Mouse (Mus musculus) limb, embryonic 10.5 days (tissue): ENCODE results near the gene Madcam1. TPM values are rescaled to one million over a fixed set of nuclear protein-coding genes. Genes with fewer than 3 reads are reported as not detected.

Source experiments
- DNase-seq: peaks from one replicate; pipeline ENCODE4 v3.0.0-alpha.2; 2017; ENCODE audit warnings: low spot score
- H3K27ac ChIP-seq: fragments of 300-500 bp; sonication (generic); 2 replicates; pipeline ENCODE4 v1.5.1; 2016; ENCODE audit warnings: mild to moderate bottlenecking
- H3K27me3 ChIP-seq: fragments of 300-500 bp; sonication (generic); 2 replicates; pipeline ENCODE4 v1.6.1; 2016; ENCODE audit warnings: low read depth, mild to moderate bottlenecking; ENCODE audit not compliant: poor library complexity, severe bottlenecking
- H3K36me3 ChIP-seq: fragments of 300-500 bp; sonication (generic); 2 replicates; pipeline ENCODE4 v1.6.1; 2016; ENCODE audit warnings: mild to moderate bottlenecking, moderate library complexity
- H3K4me1 ChIP-seq: fragments of 300-500 bp; sonication (generic); 2 replicates; pipeline ENCODE4 v1.6.1; 2016
- H3K4me3 ChIP-seq: fragments of 300-500 bp; sonication (generic); 2 replicates; pipeline ENCODE4 v1.5.1; 2016; ENCODE audit warnings: mild to moderate bottlenecking, moderate library complexity
- H3K9me3 ChIP-seq: fragments of 300-500 bp; sonication (generic); replicated peaks from 2 replicates; pipeline ENCODE4 v1.6.1; 2016; ENCODE audit warnings: mild to moderate bottlenecking
- whole genome bisulfite sequencing: fragments of 180-500 bp; shearing (Covaris S2); methylation state at CpG from one replicate; pipeline ENCODE4 v1.1.7; 2016; 5-methylcytosine and 5-hydroxymethylcytosine counted together
- polyA plus RNA-seq: library from polyadenylated mRNA; unstranded; fragments of >200 nt; fragmentation: Nextera tagmentation; extraction: Ambion mirVana; gene quantifications from 2 replicates; pipeline ENCODE4 v1.2.1, GENCODE M21; 2016

Madcam1 gene
- polyA plus RNA-seq, 1 experiment from 2014 or later: 6.4 TPM

DNA sequence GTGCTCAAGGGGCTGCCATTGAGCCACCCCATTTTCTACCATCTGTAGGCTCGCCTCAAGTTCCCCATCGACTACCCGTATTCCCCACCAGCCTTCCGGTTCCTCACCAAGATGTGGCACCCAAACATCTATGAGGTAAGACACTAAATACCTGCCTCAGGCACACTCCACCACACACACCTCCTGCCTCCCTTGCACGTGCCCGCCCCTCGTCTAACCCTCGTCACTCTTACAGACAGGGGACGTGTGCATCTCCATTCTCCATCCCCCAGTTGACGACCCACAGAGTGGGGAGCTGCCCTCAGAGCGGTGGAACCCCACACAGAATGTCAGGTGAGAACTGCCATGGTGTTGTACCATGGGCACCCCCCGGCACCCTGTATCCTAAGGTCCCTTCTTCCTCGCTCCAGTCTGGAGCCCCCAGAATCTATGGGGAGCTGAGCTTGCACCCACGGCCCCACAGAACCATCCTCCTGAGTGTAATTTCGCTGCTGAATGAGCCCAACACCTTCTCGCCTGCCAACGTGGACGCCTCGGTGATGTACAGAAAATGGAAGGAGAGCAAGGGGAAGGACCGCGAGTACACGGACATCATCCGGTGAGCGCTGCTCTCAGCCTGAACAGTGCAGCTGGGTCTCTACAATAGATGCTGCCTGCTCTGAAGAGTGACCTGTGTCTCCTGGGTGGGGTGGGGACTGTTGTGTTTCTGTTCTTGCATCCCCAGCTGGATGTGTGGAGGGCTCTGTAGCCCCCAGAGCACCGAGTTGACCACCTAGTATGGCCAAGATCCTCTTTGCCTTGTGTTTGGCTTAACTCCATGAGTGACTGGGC is 20.6 kb downstream of the Madcam1 start:
- H3K27ac ChIP-seq: no peak overlapping the region

DNA sequence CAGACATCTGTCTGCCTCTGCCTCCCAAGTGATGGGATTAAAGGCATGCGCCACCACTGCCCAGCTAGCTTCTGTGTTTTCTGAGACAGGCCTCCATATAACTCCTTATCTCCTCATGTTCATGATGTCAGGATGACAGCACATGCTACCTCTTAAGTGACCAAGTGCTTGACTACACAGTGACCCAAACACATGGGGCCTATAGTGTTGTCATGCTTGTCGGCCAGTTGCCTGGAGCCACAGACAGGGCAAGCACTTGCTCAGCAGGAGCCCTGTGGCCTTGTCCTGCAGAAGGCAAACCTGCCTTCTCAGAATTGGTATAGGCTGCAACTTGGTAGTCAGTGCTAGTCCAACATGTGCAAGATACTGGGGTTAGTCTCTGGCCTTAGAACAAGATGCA is 21.9 kb downstream of the Madcam1 start:
- no peak overlapping the region for H3K27ac ChIP-seq
- no peaks in the 10 kb centered on the region for H3K27me3 ChIP-seq
- H3K4me1 ChIP-seq: peaks cover 18% of the 10 kb centered on the region
- 90% methylated on average over 2 of the region's 2 CpGs for WGBS
- H3K4me3 ChIP-seq: no peak overlapping the region
- no peak for DNase-seq
- H3K9me3 ChIP-seq: no peaks in the 10 kb centered on the region
- H3K36me3 ChIP-seq: peaks cover 64% of the 10 kb centered on the region

More for the DNA sequence above, 20.6 kb downstream of the Madcam1 start:
- WGBS: 96% methylated on average over 25 of the region's 25 CpGs
- Histone ChIP-seq H3K4me3 (no peak overlapping the region), H3K36me3 (peaks cover 63% of the 10 kb centered on the region), H3K9me3 (no peaks in the 10 kb centered on the region), H3K4me1 (peaks cover 25% of the 10 kb centered on the region), H3K27me3 (no peaks in the 10 kb centered on the region)
- no peak for DNase-seq

DNA sequence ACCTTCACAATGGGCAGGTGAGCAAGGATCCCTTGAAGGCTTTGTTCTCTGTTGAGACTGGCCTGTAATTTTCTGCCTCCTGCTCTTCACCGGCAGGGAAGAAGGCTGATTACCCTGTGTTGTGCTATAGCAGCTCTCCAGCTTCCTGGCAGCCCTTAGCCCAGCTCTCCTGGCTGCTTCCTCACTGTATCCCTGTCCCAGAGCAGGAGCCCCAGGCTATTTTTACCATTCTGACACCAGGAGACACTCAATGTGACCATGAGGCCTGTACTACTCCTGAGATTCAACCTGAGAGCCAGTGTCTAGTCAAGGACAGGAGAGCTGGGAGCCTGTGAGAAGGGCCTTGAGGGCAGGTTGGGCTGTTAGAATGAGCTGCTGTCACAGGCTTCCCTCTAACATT is 22.3 kb downstream of the Madcam1 start:
- no peaks in the 10 kb centered on the region for H3K27me3 ChIP-seq
- no peak overlapping the region for H3K4me3 ChIP-seq
- H3K36me3 ChIP-seq: peaks cover 64% of the 10 kb centered on the region
- no peaks in the 10 kb centered on the region for H3K9me3 ChIP-seq
- peaks cover 17% of the 10 kb centered on the region for H3K4me1 ChIP-seq
- no peak overlapping the region for H3K27ac ChIP-seq
- DNase-seq: no peak
- WGBS: 89% methylated on average over 1 of the region's 1 CpGs

DNA sequence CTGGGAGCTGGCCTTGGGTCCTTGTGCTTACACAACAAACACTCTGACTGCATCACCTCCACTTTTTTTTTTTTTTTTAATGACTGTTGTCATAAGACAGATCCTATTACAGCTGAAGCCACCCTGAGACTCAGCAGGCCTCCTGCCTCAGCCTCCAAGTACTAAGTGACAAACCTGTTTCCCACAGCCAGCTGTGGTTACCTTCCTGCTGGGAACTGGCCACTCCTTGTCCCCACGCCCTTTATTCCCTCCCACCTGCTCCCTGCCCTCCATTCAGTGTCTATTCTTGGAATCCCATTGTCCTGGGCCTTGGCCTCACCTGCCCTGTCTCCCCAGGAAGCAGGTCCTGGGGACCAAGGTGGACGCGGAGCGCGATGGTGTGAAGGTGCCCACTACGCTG is 23.2 kb downstream of the Madcam1 start:
- H3K36me3 ChIP-seq: peaks cover 66% of the 10 kb centered on the region
- H3K4me1 ChIP-seq: peaks cover 17% of the 10 kb centered on the region
- H3K27ac ChIP-seq: no peak overlapping the region
- H3K4me3 ChIP-seq: no peak overlapping the region
- H3K27me3 ChIP-seq: no peaks in the 10 kb centered on the region
- H3K9me3 ChIP-seq: no peaks in the 10 kb centered on the region
- 91% methylated on average over 6 of the region's 6 CpGs for WGBS
- no peak for DNase-seq

DNA sequence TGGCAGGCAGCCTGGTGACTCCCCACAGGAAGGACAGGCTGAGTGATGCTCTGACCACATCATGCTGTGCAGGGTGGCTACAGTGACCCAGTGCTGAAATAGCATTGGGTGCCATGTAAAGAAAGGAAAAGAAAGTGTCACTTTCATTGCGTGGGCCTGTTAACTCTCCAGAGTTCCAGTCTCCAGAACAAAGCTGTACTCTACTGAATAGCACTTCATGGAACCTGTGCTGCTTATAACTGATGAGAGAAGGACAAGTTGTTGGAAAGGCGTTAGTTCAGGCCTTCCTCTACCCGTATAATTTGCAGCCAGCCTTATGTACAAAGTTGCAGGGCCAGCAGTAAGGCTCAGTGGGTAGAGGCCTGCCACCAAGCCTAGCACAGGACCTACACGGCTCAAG is 24.4 kb downstream of the Madcam1 start, which contains the start of gene Gzmm:
Gzmm (plus strand) TSS at position 301 of the 400 bp plus-strand sequence.
- no peak for DNase-seq

DNA sequence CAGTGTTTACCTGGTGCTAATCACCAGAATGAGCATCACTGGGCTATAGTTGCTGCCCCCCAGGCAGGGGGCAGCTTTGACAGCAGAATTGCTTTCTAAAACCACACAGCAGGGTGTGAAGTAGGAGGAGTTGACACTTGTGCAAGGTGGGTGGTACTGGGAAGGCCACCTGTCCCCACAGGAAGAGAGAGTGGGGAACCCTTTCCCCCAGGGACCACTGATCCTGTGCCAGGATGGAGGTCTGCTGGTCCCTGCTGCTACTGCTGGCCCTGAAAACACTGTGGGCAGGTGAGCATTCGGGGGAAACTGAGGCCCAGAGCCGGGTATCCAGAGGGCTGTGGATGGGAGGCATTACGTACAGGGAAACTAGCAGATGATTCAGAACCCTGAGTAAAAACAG is 24.8 kb downstream of the Madcam1 start:
- peaks cover 61% of the 10 kb centered on the region for H3K36me3 ChIP-seq
- peaks cover 2% of the 10 kb centered on the region for H3K4me1 ChIP-seq
- H3K9me3 ChIP-seq: no peaks in the 10 kb centered on the region
- no peaks in the 10 kb centered on the region for H3K27me3 ChIP-seq
- DNase-seq: no peak
- 90% methylated on average over 3 of the region's 3 CpGs for WGBS
- H3K27ac ChIP-seq: no peak overlapping the region
- H3K4me3 ChIP-seq: no peak overlapping the region

More for the DNA sequence above, 24.4 kb downstream of the Madcam1 start, which contains the start of gene Gzmm:
- 77% methylated on average over 4 of the region's 4 CpGs for WGBS
- H3K4me1 ChIP-seq: peaks cover 7% of the 10 kb centered on the region
- peaks cover 66% of the 10 kb centered on the region for H3K36me3 ChIP-seq
- no peak within 1 kb of the TSS for H3K4me3 ChIP-seq
- H3K27ac ChIP-seq: no peak within 1 kb of the TSS
- no peaks in the 10 kb centered on the region for H3K27me3 ChIP-seq
- H3K9me3 ChIP-seq: no peaks in the 10 kb centered on the region

DNA sequence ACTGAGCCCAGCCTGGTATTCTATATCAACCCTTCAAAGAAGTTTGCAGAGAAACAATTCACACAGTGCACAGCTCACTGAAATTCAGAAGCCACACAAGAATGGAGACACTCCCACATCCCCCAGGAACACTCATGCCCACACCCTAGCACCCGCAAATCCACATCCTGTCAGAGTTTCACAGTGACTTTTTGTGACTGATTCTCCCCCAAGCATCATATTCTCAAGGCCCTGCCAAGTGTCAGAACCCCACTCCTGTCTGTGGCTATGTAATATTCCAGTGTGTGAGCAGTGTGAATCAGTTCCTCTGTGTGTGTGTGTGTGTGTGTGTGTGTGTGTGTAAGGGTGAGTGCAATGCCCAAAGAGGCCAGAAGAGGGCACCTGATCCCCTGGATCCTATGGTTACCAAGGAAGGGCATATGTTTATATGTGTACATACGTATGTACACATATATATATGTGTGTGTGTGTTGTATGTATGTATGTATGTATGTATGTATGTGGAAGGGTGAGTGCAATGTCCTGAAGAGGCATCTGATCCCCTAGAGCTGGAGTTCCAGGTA is 27.7 kb downstream of the Madcam1 start:
- Histone ChIP-seq H3K27ac (no peak overlapping the region), H3K36me3 (peaks cover 32% of the 10 kb centered on the region), H3K27me3 (no peaks in the 10 kb centered on the region), H3K9me3 (no peaks in the 10 kb centered on the region), H3K4me1 (peaks cover 15% of the 10 kb centered on the region), H3K4me3 (no peak overlapping the region)
- DNase-seq: no peak
- WGBS: 96% methylated on average over 2 of the region's 2 CpGs

DNA sequence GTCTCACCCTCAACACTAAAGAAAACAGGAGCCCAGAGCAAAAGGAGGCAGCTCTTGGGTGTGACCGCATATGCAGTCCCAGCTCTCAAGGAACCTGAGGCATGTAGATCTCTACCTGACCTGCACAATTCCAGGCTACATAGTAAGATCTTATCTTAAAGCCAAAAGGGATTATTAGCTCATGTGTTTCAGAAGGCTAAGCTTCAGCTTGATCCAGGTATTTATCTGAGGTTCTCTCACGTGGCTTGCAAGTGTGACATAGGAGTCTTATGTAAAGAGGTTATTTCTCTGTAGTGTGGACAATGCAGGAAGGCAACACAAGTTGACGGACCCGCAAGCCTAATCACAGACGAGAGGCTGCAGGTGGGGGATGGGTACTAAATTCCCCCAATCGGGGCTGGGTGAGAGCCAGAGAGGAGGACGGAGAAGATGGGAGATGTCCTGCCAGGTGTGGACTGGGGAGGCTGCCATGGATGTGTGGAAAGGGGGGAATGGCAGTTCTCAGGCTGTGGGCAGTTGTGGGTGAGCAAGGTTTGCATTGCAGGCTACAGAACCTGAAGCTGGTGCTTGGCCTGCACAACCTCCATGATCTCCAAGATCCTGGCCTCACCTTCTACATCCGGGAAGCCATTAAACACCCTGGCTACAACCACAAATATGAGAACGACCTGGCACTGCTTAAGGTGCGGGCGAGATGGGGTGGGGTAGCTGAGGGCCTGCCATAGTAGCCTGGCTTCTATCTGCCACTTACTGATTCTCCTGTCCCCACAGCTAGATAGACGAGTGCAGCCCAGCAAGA is 29.4 kb downstream of the Madcam1 start:
- Histone ChIP-seq H3K4me3 (no peak overlapping the region), H3K9me3 (no peaks in the 10 kb centered on the region), H3K36me3 (peaks cover 15% of the 10 kb centered on the region), H3K27me3 (no peaks in the 10 kb centered on the region), H3K27ac (peak overlapping the region; percentile 25; the same call in 1 of the 2 replicates), H3K4me1 (peaks cover 15% of the 10 kb centered on the region)
- 79% methylated on average over 12 of the region's 12 CpGs for WGBS
- DNase-seq: no peak

DNA sequence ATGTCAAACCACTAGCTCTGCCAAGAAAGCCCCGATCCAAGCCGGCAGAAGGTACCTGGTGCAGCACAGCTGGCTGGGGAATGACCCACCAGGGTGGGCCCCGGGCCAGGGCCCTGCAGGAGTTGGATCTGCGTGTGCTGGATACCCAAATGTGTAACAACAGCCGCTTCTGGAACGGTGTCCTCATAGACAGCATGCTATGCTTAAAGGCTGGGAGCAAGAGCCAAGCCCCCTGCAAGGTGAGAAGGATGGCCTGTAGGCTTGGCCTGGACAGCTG is 30.0 kb downstream of the Madcam1 start:
- H3K9me3 ChIP-seq: no peaks in the 10 kb centered on the region
- H3K36me3 ChIP-seq: peaks cover 10% of the 10 kb centered on the region
- H3K27ac ChIP-seq: peak overlapping the region; percentile 25; the same call in 1 of the 2 replicates
- H3K4me3 ChIP-seq: no peak overlapping the region
- DNase-seq: no peak
- 84% methylated on average over 6 of the region's 6 CpGs for WGBS
- peaks cover 15% of the 10 kb centered on the region for H3K4me1 ChIP-seq
- H3K27me3 ChIP-seq: no peaks in the 10 kb centered on the region

DNA sequence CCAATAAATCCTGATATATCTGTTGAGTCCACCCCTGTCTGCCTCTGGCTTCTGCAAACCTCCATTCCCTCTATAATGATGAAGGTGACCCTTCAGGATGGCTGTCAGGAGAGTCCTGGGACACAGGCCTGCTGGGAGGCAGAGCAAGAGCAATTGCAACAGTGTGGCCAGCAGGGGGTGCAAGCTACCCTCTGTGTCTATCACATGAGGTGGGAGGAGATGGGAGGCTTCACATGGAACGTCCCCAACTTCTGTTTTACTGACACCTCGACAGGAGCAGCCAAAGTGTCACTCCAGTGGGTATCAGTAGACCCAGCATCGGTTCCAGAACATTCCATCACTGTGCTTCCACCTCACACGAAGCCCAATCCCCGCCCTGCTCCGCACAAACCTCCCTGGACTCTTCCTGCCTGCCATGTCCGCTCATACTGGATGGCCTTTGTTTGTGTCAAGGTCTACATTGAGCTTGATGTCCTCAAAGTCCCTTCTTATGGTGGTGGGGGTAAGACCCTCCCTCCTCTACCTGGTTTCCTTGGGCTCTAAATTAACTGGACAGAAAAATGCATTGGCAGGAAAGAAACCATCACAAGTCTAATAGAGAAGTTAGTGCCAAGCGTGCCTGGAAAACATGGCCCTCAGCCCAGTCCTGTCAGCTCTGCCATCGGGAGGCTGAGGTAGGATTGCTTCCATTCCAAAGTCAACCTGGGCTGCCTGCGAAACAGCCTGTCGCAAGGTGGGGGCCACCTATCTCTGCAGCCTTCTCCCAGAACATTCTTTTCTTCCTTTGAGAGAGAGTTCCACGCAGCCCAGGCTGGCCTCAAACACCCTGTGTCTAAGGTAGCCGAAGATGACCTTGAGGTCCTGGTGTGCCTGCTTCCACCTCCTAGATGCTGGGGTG is 31.1 kb downstream of the Madcam1 start:
- peaks cover 15% of the 10 kb centered on the region for H3K4me1 ChIP-seq
- WGBS: 71% methylated on average over 13 of the region's 13 CpGs
- peak; percentile 79 for DNase-seq
- peak overlapping the region; percentile 81; the same call in 1 of the 2 replicates for H3K27ac ChIP-seq
- H3K27me3 ChIP-seq: no peaks in the 10 kb centered on the region
- no peak overlapping the region for H3K4me3 ChIP-seq
- H3K9me3 ChIP-seq: no peaks in the 10 kb centered on the region
- H3K36me3 ChIP-seq: peaks cover 2% of the 10 kb centered on the region; the same call in 1 of the 2 replicates

DNA sequence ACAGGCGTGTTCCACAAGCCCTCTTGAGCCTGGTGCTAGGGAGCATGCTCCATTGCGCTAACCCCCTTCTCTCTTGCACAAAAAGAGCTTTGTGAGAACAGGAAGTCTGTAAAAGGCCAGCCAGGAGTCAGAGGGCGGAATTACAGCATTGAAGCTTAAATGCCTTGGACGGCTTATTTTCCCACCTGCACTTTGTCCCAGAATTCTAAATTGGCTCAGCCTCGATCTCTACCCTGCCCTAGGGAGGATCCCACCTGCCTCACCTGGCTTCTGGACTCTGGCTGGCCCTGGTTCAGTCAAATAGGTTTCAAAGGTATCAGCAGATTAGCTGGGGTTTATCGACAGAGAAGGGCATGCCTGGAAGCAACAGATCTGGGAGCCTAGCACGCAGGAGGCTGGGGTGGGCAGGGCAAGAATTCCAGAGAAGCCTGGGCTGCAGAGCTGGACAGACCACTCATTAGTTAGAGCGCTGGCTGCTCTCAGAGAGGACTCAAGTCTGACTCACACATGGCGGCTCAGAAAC is 31.8 kb downstream of the Madcam1 start:
- 62% methylated on average over 9 of the region's 9 CpGs for WGBS
- peaks cover 22% of the 10 kb centered on the region for H3K4me1 ChIP-seq
- H3K27ac ChIP-seq: peak overlapping the region; percentile 81
- no peak for DNase-seq
- no peak overlapping the region for H3K4me3 ChIP-seq
- H3K36me3 ChIP-seq: peaks cover 2% of the 10 kb centered on the region; the same call in 1 of the 2 replicates
- H3K9me3 ChIP-seq: no peaks in the 10 kb centered on the region
- H3K27me3 ChIP-seq: no peaks in the 10 kb centered on the region

DNA sequence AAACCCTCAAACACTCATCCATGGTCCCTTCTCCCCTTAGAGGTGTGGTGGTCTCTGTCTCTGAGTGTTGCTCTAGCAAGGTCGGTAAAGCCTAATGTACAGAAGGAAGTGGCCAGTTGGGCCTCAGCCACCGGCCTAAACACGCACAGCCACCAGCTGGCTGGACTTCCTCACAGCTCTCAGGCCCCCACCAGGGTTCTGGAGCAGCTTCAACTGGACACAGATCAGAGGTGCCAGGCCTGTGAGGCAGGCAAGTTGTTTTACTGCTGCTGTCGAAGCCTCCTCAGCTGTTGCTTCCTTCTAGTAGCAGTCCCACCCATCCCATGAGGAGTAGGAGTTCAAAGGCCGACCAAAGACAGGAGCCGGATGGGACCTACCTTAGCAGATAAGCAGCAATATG is 33.6 kb downstream of the Madcam1 start:
- Histone ChIP-seq H3K4me3 (no peak overlapping the region), H3K9me3 (no peaks in the 10 kb centered on the region), H3K4me1 (peaks cover 28% of the 10 kb centered on the region), H3K36me3 (no peaks in the 10 kb centered on the region), H3K27ac (peak overlapping the region; percentile 28; the same call in 1 of the 2 replicates), H3K27me3 (no peaks in the 10 kb centered on the region)
- WGBS: 82% methylated on average over 6 of the region's 6 CpGs
- DNase-seq: no peak
